Mouse (Mus musculus): ENCODE data around the gene Gm7102. TPM values are rescaled to one million over a fixed set of nuclear protein-coding genes. Genes with fewer than 3 reads are reported as not detected.
"Not testable (repeated sequence)": the region's sequence is repeated elsewhere in the genome, so short reads cannot be mapped to it uniquely, and the experiment has no call there.

Gene Gm7102
- not detected for total RNA-seq (2021)
- long read RNA-seq, experiment 1, result 0 reads
- long read RNA-seq, experiment 2, result 0 reads

GRCm38 (mm10) chr19:61175756-61176324 lies at the start of gene Gm7102:
Gm7102 (minus strand) TSS chr19:61176309.
- DNase-seq, result no peak
- intact Hi-C loops (cut with DNase I), result no loop called here

- no peak for DNase-seq
- intact Hi-C loops (cut with DNase I), result no loop called here
Observed at GRCm38 (mm10) chr19:61224678-61225525, 48.8 kb upstream of the Gm7102 start.

- no peak for DNase-seq
- intact Hi-C loops (cut with DNase I), result no loop called here
Observed at GRCm38 (mm10) chr19:61223706-61224328, 47.7 kb upstream of the Gm7102 start.

- intact Hi-C loops (cut with DNase I); DNase-seq: not testable (repeated sequence)
Observed at GRCm38 (mm10) chr19:61207506-61207905, 31.4 kb upstream of the Gm7102 start.

- DNase-seq, result peak in 1 of 2 experiments; percentile 35
- intact Hi-C loops (cut with DNase I), result no loop called here
Observed at GRCm38 (mm10) chr19:61199836-61200235, 23.7 kb upstream of the Gm7102 start.

- intact Hi-C loops (cut with DNase I), result no loop called here
- peak; percentile 74 to 75 for DNase-seq
Observed at GRCm38 (mm10) chr19:61199316-61199715, 23.2 kb upstream of the Gm7102 start.

GRCm38 (mm10) chr19:61183590-61183989 lies 7.5 kb upstream of the Gm7102 start, which contains the start of gene Gm6020:
Gm6020 (plus strand) TSS chr19:61183890.
- DNase-seq; intact Hi-C loops (cut with DNase I): not testable (repeated sequence)

GRCm38 (mm10) chr19:61151701-61152420 lies 24.2 kb downstream of the Gm7102 start:
- DNase-seq, result no peak
- intact Hi-C loops (cut with DNase I), result no loop called here

GRCm38 (mm10) chr19:61151372-61151700 lies 24.8 kb downstream of the Gm7102 start:
- no peak for DNase-seq
- intact Hi-C loops (cut with DNase I), result no loop called here

- intact Hi-C loops (cut with DNase I), result no loop called here
Observed at GRCm38 (mm10) chr19:61141299-61141698, 34.8 kb downstream of the Gm7102 start.

GRCm38 (mm10) chr19:61140342-61141206 lies 35.5 kb downstream of the Gm7102 start, which contains the start of gene Zfp950:
Zfp950 (minus strand) TSS chr19:61140840.
- peak; percentile 59 to 68 for DNase-seq
- intact Hi-C loops (cut with DNase I), result no loop called here

More at GRCm38 (mm10) chr19:61141299-61141698, 34.8 kb downstream of the Gm7102 start:
- no peak for DNase-seq

- DNase-seq, result no peak
Observed at GRCm38 (mm10) chr19:61138655-61139054, 37.5 kb downstream of the Gm7102 start.

GRCm38 (mm10) chr19:61131096-61131495 lies 45.0 kb downstream of the Gm7102 start:
- DNase-seq, result no peak

More at GRCm38 (mm10) chr19:61138655-61139054, 37.5 kb downstream of the Gm7102 start:
- intact Hi-C loops (cut with DNase I), result no loop called here

More at GRCm38 (mm10) chr19:61131096-61131495, 45.0 kb downstream of the Gm7102 start:
- intact Hi-C loops (cut with DNase I), result no loop called here

Other genes with a start within 250 kb of the Gm7102 start
- gene Zfp950, start 35.5 kb downstream of the Gm7102 start, total RNA-seq (2021), result 1 to 10 TPM; 3.6 to 6.7 TPM
- not detected for gene Gm6020, start 7.6 kb upstream of the Gm7102 start, total RNA-seq (2021)
- 1 to 10 TPM in 1 of 2 experiments, under 1 TPM in 1; 0.71 to 2.2 TPM for gene Csf2ra, start 52.1 kb upstream of the Gm7102 start, total RNA-seq (2021)
- not detected for gene Gm21060, start 120.8 kb upstream of the Gm7102 start, total RNA-seq (2021)

All from gastrocnemius, postnatal 36 days (tissue).